Mouse (Mus musculus): ENCODE measurements around the gene Nsf. TPM values are rescaled to one million over a fixed set of nuclear protein-coding genes. Genes with fewer than 3 reads are reported as not detected.

Nsf gene
- polyA plus RNA-seq, 1 experiment from 2014 or later: 61.2 TPM

DNA sequence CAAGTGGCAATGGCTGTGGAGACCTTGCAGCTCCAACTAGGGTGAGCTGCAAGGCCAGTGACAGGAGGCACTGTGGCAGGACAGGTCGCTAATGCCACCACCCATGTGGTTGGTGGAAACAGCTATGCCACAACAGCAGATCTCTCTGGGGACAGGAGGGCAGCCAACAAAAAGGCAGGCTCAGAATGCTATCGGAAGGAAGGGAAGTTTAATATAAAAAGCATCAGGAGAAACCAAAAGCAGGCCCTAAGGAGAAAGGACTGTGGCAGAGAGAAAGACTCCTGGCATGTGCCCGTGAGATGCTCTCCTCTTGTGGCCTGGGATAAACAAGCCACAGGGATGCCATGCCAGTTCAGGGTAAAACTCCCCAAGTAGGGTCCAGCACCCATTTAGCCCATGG is 122.1 kb downstream of the Nsf start:
- no peaks in the 10 kb centered on the region for H3K27me3 ChIP-seq (ENCODE audit: control insufficient read depth, insufficient read depth, low read length)
- ATAC-seq (replicated peaks; ENCODE audit: low FRiP score) (no peak), DNase-seq (ENCODE audit: low spot score) (no peak)
- H3K9me3 ChIP-seq (ENCODE audit: control insufficient read depth, low read length): no peaks in the 10 kb centered on the region
- no peak overlapping the region for H3K4me2 ChIP-seq (ENCODE audit: low read depth, low read length, severe bottlenecking)
- H3K27ac ChIP-seq (ENCODE audit: low read depth, low read length): no peak overlapping the region
- WGBS: 68% methylated on average over 3 of the region's 3 CpGs
- H3K4me1 ChIP-seq (replicated peaks; ENCODE audit: control insufficient read depth, insufficient read depth, low read length): peaks cover 6% of the 10 kb centered on the region; the same call in 1 of the 2 replicates
- no peaks in the 10 kb centered on the region; the same call in 1 of the 2 replicates for H3K36me3 ChIP-seq (ENCODE audit: control insufficient read depth, insufficient read depth, low read length)
- no peak overlapping the region for H3K9ac ChIP-seq (ENCODE audit: low read length)
- H3K4me3 ChIP-seq (ENCODE audit: low read depth, low read length): no peak overlapping the region

- no peak overlapping the region for H3K4me2 ChIP-seq (ENCODE audit: low read depth, low read length, severe bottlenecking)
- 72% methylated on average over 9 of the region's 9 CpGs for WGBS
- no peak overlapping the region for H3K27ac ChIP-seq (ENCODE audit: low read depth, low read length)
- peaks cover 6% of the 10 kb centered on the region; the same call in 1 of the 2 replicates for H3K4me1 ChIP-seq (replicated peaks; ENCODE audit: control insufficient read depth, insufficient read depth, low read length)
- DNase-seq (ENCODE audit: low spot score): no peak
- no peak overlapping the region for H3K4me3 ChIP-seq (ENCODE audit: low read depth, low read length)
- ATAC-seq (replicated peaks; ENCODE audit: low FRiP score): no peak; the same call in 1 of the 2 replicates
- no peaks in the 10 kb centered on the region for H3K36me3 ChIP-seq (ENCODE audit: control insufficient read depth, insufficient read depth, low read length)
- H3K9me3 ChIP-seq (ENCODE audit: control insufficient read depth, low read length): no peaks in the 10 kb centered on the region
- H3K27me3 ChIP-seq (ENCODE audit: control insufficient read depth, insufficient read depth, low read length): no peaks in the 10 kb centered on the region
- no peak overlapping the region for H3K9ac ChIP-seq (ENCODE audit: low read length)
Observed at GRCm38 (mm10) chr11:103830476-103830875, 123.4 kb downstream of the Nsf start.

DNA sequence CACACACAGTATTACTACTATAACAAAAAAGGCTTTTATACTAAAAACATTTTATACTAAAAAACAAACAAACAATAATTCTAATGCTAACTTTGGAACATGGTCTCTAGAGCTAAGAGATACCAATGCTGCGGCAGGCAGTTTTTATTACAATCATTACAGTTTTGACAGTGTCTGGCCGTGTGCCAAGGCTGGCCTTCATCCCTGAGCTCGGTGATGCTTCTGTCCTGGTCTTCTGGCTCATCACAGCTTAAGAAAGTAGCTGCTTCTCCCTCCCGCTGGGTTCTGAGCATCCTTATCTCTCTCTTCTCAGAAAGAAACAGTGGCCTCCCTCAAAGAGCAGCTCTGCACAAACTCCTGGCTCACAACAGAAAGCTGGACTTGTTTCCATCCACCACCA is 123.9 kb downstream of the Nsf start:
- Histone ChIP-seq H3K4me1 (replicated peaks; ENCODE audit: control insufficient read depth, insufficient read depth, low read length) (peaks cover 6% of the 10 kb centered on the region; the same call in 1 of the 2 replicates), H3K4me3 (ENCODE audit: low read depth, low read length) (no peak overlapping the region), H3K9ac (ENCODE audit: low read length) (no peak overlapping the region), H3K9me3 (ENCODE audit: control insufficient read depth, low read length) (no peaks in the 10 kb centered on the region), H3K4me2 (ENCODE audit: low read depth, low read length, severe bottlenecking) (no peak overlapping the region), H3K36me3 (ENCODE audit: control insufficient read depth, insufficient read depth, low read length) (no peaks in the 10 kb centered on the region), H3K27me3 (ENCODE audit: control insufficient read depth, insufficient read depth, low read length) (no peaks in the 10 kb centered on the region), H3K27ac (ENCODE audit: low read depth, low read length) (no peak overlapping the region)
- no peak for DNase-seq (ENCODE audit: low spot score)
- no peak for ATAC-seq (replicated peaks; ENCODE audit: low FRiP score)
- 79% methylated on average over 4 of the region's 4 CpGs for WGBS

DNA sequence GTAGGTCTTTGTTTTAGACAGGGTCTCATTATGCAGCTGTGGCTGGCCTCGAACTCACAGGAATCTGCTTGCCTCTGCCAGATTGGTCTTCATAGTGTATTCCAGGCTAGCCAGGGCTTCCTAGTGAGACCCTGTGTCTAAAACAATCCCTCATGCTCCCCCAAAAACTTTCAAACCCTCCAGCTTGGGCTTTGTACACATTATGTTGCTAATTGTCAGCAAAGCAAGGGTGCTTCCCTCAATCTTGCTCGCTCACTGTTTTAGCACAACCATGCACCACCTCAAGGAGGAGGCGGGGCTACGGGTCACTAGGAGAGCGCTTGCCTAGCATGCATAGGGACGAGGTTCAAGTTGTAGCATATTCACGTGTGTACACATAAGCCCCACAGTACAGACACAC is 125.0 kb downstream of the Nsf start:
- Histone ChIP-seq H3K27ac (ENCODE audit: low read depth, low read length) (no peak overlapping the region), H3K9me3 (ENCODE audit: control insufficient read depth, low read length) (no peaks in the 10 kb centered on the region), H3K4me1 (replicated peaks; ENCODE audit: control insufficient read depth, insufficient read depth, low read length) (peaks cover 6% of the 10 kb centered on the region; the same call in 1 of the 2 replicates), H3K4me3 (ENCODE audit: low read depth, low read length) (no peak overlapping the region), H3K27me3 (ENCODE audit: control insufficient read depth, insufficient read depth, low read length) (no peaks in the 10 kb centered on the region), H3K9ac (ENCODE audit: low read length) (no peak overlapping the region), H3K4me2 (ENCODE audit: low read depth, low read length, severe bottlenecking) (no peak overlapping the region), H3K36me3 (ENCODE audit: control insufficient read depth, insufficient read depth, low read length) (no peaks in the 10 kb centered on the region)
- no peak for ATAC-seq (replicated peaks; ENCODE audit: low FRiP score)
- no peak for DNase-seq (ENCODE audit: low spot score)
- WGBS: 85% methylated on average over 7 of the region's 7 CpGs

DNA sequence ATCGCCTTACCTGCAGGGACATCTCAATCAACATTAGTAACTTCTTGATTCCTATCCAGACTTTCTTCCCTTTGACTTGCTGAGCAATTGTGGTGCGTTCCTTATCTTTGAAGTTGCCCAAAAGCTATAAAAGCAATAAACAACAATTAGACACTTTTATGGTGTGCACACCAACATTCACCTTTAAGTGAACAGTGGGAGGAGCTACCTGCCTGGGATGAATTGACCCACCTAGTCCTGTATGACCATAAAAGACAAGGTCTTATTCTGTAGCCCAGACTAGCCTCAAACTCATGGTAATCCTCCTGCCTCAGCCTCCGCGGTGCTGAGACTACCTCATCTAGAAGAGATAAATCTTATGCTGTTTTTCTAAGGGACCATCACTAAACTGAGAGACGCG is 126.7 kb downstream of the Nsf start:
- Histone ChIP-seq H3K4me1 (replicated peaks; ENCODE audit: control insufficient read depth, insufficient read depth, low read length) (peaks cover 4% of the 10 kb centered on the region; the same call in 1 of the 2 replicates), H3K4me3 (ENCODE audit: low read depth, low read length) (no peak overlapping the region), H3K4me2 (ENCODE audit: low read depth, low read length, severe bottlenecking) (no peak overlapping the region), H3K9ac (ENCODE audit: low read length) (no peak overlapping the region), H3K27ac (ENCODE audit: low read depth, low read length) (no peak overlapping the region), H3K36me3 (ENCODE audit: control insufficient read depth, insufficient read depth, low read length) (peaks cover 5% of the 10 kb centered on the region; the same call in 1 of the 2 replicates), H3K27me3 (ENCODE audit: control insufficient read depth, insufficient read depth, low read length) (no peaks in the 10 kb centered on the region), H3K9me3 (ENCODE audit: control insufficient read depth, low read length) (no peaks in the 10 kb centered on the region)
- no peak for DNase-seq (ENCODE audit: low spot score)
- ATAC-seq (replicated peaks; ENCODE audit: low FRiP score): no peak
- WGBS: 96% methylated on average over 6 of the region's 6 CpGs

DNA sequence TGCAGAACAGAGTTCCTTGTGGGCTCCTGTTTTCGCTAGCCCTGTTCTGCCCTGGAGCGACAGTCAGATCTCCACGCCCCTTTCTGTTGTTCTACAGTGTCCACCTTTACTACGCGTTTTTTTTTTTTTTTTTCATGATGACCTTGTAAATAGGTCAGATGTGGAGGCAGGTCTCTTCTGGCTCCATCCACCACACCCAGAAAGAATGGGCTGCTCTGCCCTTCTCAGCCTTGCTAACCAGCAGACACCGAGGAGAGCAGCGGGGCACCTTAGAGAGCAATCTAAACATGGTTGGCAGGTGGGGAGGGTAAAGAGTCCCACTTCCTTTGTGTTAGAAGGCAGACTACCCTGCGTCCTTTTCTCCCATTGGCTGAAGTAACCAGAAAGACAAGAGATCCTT is 137.1 kb downstream of the Nsf start:
- no peak overlapping the region for H3K27ac ChIP-seq (ENCODE audit: low read depth, low read length)
- H3K36me3 ChIP-seq (ENCODE audit: control insufficient read depth, insufficient read depth, low read length): no peaks in the 10 kb centered on the region
- ATAC-seq (replicated peaks; ENCODE audit: low FRiP score) (no peak), DNase-seq (ENCODE audit: low spot score) (no peak)
- no peaks in the 10 kb centered on the region for H3K4me1 ChIP-seq (replicated peaks; ENCODE audit: control insufficient read depth, insufficient read depth, low read length)
- no peak overlapping the region for H3K4me2 ChIP-seq (ENCODE audit: low read depth, low read length, severe bottlenecking)
- no peak overlapping the region for H3K9ac ChIP-seq (ENCODE audit: low read length)
- peaks cover 21% of the 10 kb centered on the region for H3K27me3 ChIP-seq (ENCODE audit: control insufficient read depth, insufficient read depth, low read length)
- H3K4me3 ChIP-seq (ENCODE audit: low read depth, low read length): no peak overlapping the region
- WGBS: 87% methylated on average over 8 of the region's 8 CpGs
- H3K9me3 ChIP-seq (ENCODE audit: control insufficient read depth, low read length): no peaks in the 10 kb centered on the region

DNA sequence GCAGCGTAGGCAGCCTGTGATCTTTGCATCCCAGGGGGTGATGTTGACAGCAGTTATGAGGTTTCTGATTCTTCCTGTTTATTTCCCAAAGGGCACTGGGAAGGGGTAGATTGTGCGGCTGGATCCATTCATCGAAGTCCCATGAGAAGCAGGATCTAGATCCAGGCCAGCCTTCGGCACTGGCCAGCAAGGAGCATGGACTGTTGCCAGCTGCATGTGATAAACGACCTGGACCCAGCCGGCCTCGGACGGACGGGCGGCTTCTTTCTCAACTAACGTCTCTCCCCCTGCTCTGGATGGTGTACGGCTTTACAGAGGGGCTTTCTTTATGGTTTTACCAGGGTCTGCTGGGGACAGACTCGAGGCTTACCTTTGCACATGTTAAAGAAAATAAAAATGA is 137.9 kb downstream of the Nsf start:
- Histone ChIP-seq H3K4me3 (ENCODE audit: low read depth, low read length) (no peak overlapping the region), H3K9me3 (ENCODE audit: control insufficient read depth, low read length) (no peaks in the 10 kb centered on the region), H3K27me3 (ENCODE audit: control insufficient read depth, insufficient read depth, low read length) (peaks cover 28% of the 10 kb centered on the region), H3K36me3 (ENCODE audit: control insufficient read depth, insufficient read depth, low read length) (no peaks in the 10 kb centered on the region), H3K4me1 (replicated peaks; ENCODE audit: control insufficient read depth, insufficient read depth, low read length) (no peaks in the 10 kb centered on the region; the same call in 1 of the 2 replicates), H3K4me2 (ENCODE audit: low read depth, low read length, severe bottlenecking) (no peak overlapping the region), H3K9ac (ENCODE audit: low read length) (no peak overlapping the region), H3K27ac (ENCODE audit: low read depth, low read length) (no peak overlapping the region)
- no peak for DNase-seq (ENCODE audit: low spot score)
- ATAC-seq (replicated peaks; ENCODE audit: low FRiP score): no peak
- 88% methylated on average over 13 of the region's 13 CpGs for WGBS

GRCm38 (mm10) chr11:103814808-103815207 is 139.0 kb downstream of the Nsf start:
- Histone ChIP-seq H3K9me3 (ENCODE audit: control insufficient read depth, low read length) (no peaks in the 10 kb centered on the region), H3K27ac (ENCODE audit: low read depth, low read length) (no peak overlapping the region), H3K36me3 (ENCODE audit: control insufficient read depth, insufficient read depth, low read length) (no peaks in the 10 kb centered on the region), H3K4me1 (replicated peaks; ENCODE audit: control insufficient read depth, insufficient read depth, low read length) (peaks cover 9% of the 10 kb centered on the region), H3K9ac (ENCODE audit: low read length) (no peak overlapping the region), H3K4me2 (ENCODE audit: low read depth, low read length, severe bottlenecking) (no peak overlapping the region), H3K27me3 (ENCODE audit: control insufficient read depth, insufficient read depth, low read length) (peaks cover 38% of the 10 kb centered on the region), H3K4me3 (ENCODE audit: low read depth, low read length) (no peak overlapping the region)
- ATAC-seq (replicated peaks; ENCODE audit: low FRiP score) (no peak), DNase-seq (ENCODE audit: low spot score) (no peak)
- WGBS: 57% methylated on average over 3 of the region's 3 CpGs

GRCm38 (mm10) chr11:103811246-103811645 is 142.6 kb downstream of the Nsf start:
- Histone ChIP-seq H3K27me3 (ENCODE audit: control insufficient read depth, insufficient read depth, low read length) (peaks cover 65% of the 10 kb centered on the region), H3K9ac (ENCODE audit: low read length) (no peak overlapping the region), H3K9me3 (ENCODE audit: control insufficient read depth, low read length) (no peaks in the 10 kb centered on the region), H3K4me2 (ENCODE audit: low read depth, low read length, severe bottlenecking) (no peak overlapping the region), H3K27ac (ENCODE audit: low read depth, low read length) (no peak overlapping the region), H3K36me3 (ENCODE audit: control insufficient read depth, insufficient read depth, low read length) (no peaks in the 10 kb centered on the region), H3K4me1 (replicated peaks; ENCODE audit: control insufficient read depth, insufficient read depth, low read length) (peaks cover 27% of the 10 kb centered on the region), H3K4me3 (ENCODE audit: low read depth, low read length) (no peak overlapping the region)
- WGBS: 36% methylated on average over 25 of the region's 25 CpGs
- no peak for ATAC-seq (replicated peaks; ENCODE audit: low FRiP score)
- DNase-seq (ENCODE audit: low spot score): no peak

Measured in forebrain, embryonic 11.5 days (tissue).